Mouse (Mus musculus) cortical plate, adult 2 months (tissue): Measurements from ENCODE around the gene Cradd.

ENCODE experiments used
- CTCF ChIP-seq: fragments of 200-500 bp; IDR thresholded peaks from 2 replicates; pipeline ENCODE4 v1.5.1; 2011; ENCODE audit warnings: mild to moderate bottlenecking, control low read depth, low read length; ENCODE audit not compliant: insufficient read depth; ENCODE audit errors: extremely low read depth
- POLR2A ChIP-seq: fragments of 200-500 bp; IDR thresholded peaks from 2 replicates; pipeline ENCODE4 v1.6.1; 2011; ENCODE audit warnings: mild to moderate bottlenecking, low read length, control low read depth; ENCODE audit not compliant: insufficient read depth; ENCODE audit errors: extremely low read depth

- TF ChIP-seq CTCF (no peak), POLR2A (no peak)
These were observed 181.0 kb downstream of the Cradd start for GRCm38 (mm10) chr10:95142844-95143435.
